13 mouse cellular contexts compared by ENCODE assay signal in the genomic region with DNA sequence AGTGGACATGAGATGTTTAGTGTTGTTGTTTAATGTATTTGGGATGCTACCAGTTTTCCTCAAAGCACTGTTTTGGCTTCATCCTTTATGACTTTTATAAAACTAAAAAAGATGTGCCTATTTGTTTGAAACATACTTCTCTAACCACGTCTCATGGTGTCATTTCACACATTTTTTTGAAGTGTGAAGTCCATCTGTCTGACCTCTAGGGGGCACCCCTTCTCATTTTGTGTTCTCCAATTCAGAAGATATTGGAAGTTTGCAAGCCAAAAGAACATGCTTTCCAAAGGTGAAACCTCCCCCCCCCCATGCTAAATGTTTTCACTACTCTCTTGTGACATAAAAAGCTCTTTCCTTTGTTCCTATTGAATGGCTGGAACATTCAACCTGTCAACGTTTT.
DNase-seq lines count a peak whose midpoint lies in the region; TF ChIP-seq lines count a peak whose summit lies in the region.
"Had no signal": no experiment of that assay in that cellular context is flagged by ENCODE, and none has a peak within 500 bp of the region (broad histone marks: within the 10 kb centered on the region; RNA-seq: fewer than 3 reads in every experiment).

No protein-coding gene starts in this region.

- peak; percentile 54 for TF ChIP-seq CTCF in gastrocnemius, adult 2 months (IDR thresholded peaks at IDR 0.05)
- peak; percentile 41 for TF ChIP-seq CTCF in left cerebral cortex, adult 2 months (IDR thresholded peaks at IDR 0.05)

- no peak for DNase-seq in gastrocnemius, adult 2 months
- DNase-seq in gastrocnemius, postnatal 36 days = no peak
- no peak for DNase-seq in left cerebral cortex, adult 2 months (ENCODE audit: extremely low spot score in 1 of 2, low spot score in 2 of 2)
- DNase-seq in left cerebral cortex, postnatal 25 days (ENCODE audit: low spot score in 2 of 2) = no peak
- peak; percentile 23 for DNase-seq in ES-CJ7 (ENCODE audit: low read depth, low spot score)
- peak; percentile 17 for DNase-seq in brain, adult 2 months (ENCODE audit: low read depth, low spot score)
- no peak for DNase-seq in embryo, embryonic 10.5 days (ENCODE audit: low spot score)
- DNase-seq: cerebellum, adult 2 months; kidney, postnatal 10 days; liver, postnatal 0 days had no signal

- intact Hi-C loops in gastrocnemius, adult 2 months (cut with DNase I) = no loop called here
- intact Hi-C loops in gastrocnemius, postnatal 36 days (cut with DNase I) = no loop called here
- intact Hi-C loops in left cerebral cortex, adult 2 months (cut with DNase I) = no loop called here
- intact Hi-C loops in left cerebral cortex, postnatal 25 days (cut with DNase I) = no loop called here

- H3K4me3 ChIP-seq in gastrocnemius, adult 2 months = no peak overlapping the region
- H3K4me3 ChIP-seq in left cerebral cortex, adult 2 months = no peak overlapping the region
- H3K4me3 ChIP-seq: hindbrain, embryonic 13.5 days; limb, embryonic 12.5 days; megakaryocyte, embryonic 14.5 days had no signal

- H3K27ac ChIP-seq in gastrocnemius, adult 2 months = no peak overlapping the region
- H3K27ac ChIP-seq in left cerebral cortex, adult 2 months = no peak overlapping the region
- H3K27ac ChIP-seq: hindbrain, embryonic 13.5 days; limb, embryonic 12.5 days had no signal

Comparison
In these comparisons a context has a peak if more than half of its experiments do, and no peak if none do; other contexts are left out.
1. DNase-seq: peak in ES-CJ7 (single experiment) and brain, adult 2 months (single experiment); none in gastrocnemius, adult 2 months (single experiment), gastrocnemius, postnatal 36 days (0 of 2), left cerebral cortex, adult 2 months (0 of 2), left cerebral cortex, postnatal 25 days (0 of 2) and embryo, embryonic 10.5 days (single experiment).